Mouse (Mus musculus) myocyte (in vitro differentiated cells): ENCODE measurements at regions not wholly inside any gene's neighbourhood (a gene's known extent, or its start where the extent isn't known, plus 50 kb on each side); places are given as distances from the start of the nearest gene placed in this dataset.

Experiments
- CEBPB ChIP-seq: IDR thresholded peaks from 2 replicates; pipeline ENCODE4 v1.6.1; 2011; ENCODE audit warnings: mild to moderate bottlenecking, moderate library complexity; ENCODE audit not compliant: poor library complexity, insufficient read depth, severe bottlenecking
- MAX ChIP-seq: IDR thresholded peaks from one replicate; pipeline ENCODE4 v1.6.1; 2011; ENCODE audit warnings: low read depth, mild to moderate bottlenecking, control low read depth
- MYOD1 ChIP-seq, 3 experiments: IDR thresholded peaks; one replicate each; pipeline ENCODE4 v1.6.1; 2011; ENCODE audit warnings: control low read depth in 2 of 3, low read depth in 2 of 3, mild to moderate bottlenecking in 2 of 3, moderate library complexity in 1 of 3; ENCODE audit not compliant: insufficient read length in 2 of 3, control insufficient read depth in 1 of 3
- MYOG ChIP-seq, 3 experiments: IDR thresholded peaks; one replicate each; pipeline ENCODE4 v1.6.1; 2011; ENCODE audit warnings: control low read depth in 2 of 3, low read depth in 2 of 3, mild to moderate bottlenecking in 2 of 3; ENCODE audit not compliant: insufficient read length in 2 of 3, control insufficient read depth in 1 of 3, insufficient read depth in 1 of 3
- POLR2A ChIP-seq: IDR thresholded peaks from one replicate; pipeline ENCODE4 v1.6.1; 2011; ENCODE audit warnings: low read depth, mild to moderate bottlenecking, control low read depth, moderate library complexity; ENCODE audit not compliant: insufficient read length
- TCF12 ChIP-seq: IDR thresholded peaks from one replicate; pipeline ENCODE4 v1.6.1; 2011; ENCODE audit warnings: mild to moderate bottlenecking, control low read depth; ENCODE audit not compliant: poor library complexity, insufficient read depth, severe bottlenecking
- TCF3 ChIP-seq: IDR thresholded peaks from one replicate; pipeline ENCODE4 v1.6.1; 2011; ENCODE audit warnings: low read depth, control low read depth; ENCODE audit not compliant: insufficient read length
- USF1 ChIP-seq: IDR thresholded peaks from one replicate; pipeline ENCODE4 v1.6.1; 2011; ENCODE audit warnings: low read depth, mild to moderate bottlenecking, control low read depth, moderate library complexity

DNA sequence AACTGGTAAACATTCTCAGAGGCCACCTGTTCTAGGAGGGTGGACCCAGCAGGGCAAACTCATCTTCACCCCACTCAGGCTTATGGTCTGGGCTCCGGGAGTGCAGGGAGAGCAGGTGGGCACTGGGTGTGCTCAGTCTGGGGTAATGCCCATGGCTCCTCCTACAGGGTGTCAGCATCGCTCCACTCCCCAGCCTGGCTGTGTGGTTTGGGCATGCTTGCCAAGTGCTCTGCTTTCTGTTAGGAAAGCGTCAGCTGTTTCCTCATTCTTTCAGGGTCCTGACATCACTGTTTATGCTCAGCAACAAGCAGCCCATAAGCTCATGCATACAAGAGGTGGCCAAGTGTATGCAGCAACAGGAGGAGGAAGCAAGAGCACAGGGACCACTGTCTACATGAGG, 57.7 kb upstream of the Jdp2 start:
- TF ChIP-seq CEBPB (peak; percentile 40; the same call in 1 of the 2 replicates), POLR2A (peak; percentile 17), MAX (no peak), MYOD1 (IDR thresholded peaks at IDR 0.05; ENCODE audit: control insufficient read depth in 1 of 3, insufficient read length in 2 of 3, low read depth in 2 of 3) (peak; percentile 34 to 97 (median 94)), MYOG (IDR thresholded peaks at IDR 0.05; ENCODE audit: control insufficient read depth in 1 of 3, insufficient read depth in 1 of 3, insufficient read length in 2 of 3, low read depth in 2 of 3) (peak; percentile 50 to 99 (median 94)), USF1 (peak; percentile 5), TCF3 (peak; percentile 84), TCF12 (peak; percentile 86)
